Mouse (Mus musculus) bone marrow, adult 2 months (tissue): ENCODE results near the gene Atg2b.

Experiments
- CTCF ChIP-seq: fragments of 200-500 bp; IDR thresholded peaks from 2 replicates; pipeline ENCODE4 v1.5.1; 2011; ENCODE audit warnings: low read length, control low read depth; ENCODE audit not compliant: control insufficient read depth, insufficient read depth
- POLR2A ChIP-seq: fragments of 200-500 bp; IDR thresholded peaks from 2 replicates; pipeline ENCODE4 v1.6.1; 2011; ENCODE audit warnings: low read depth, mild to moderate bottlenecking, control low read depth, low read length, borderline replicate concordance; ENCODE audit not compliant: control insufficient read depth

- TF ChIP-seq CTCF (no peak), POLR2A (no peak)
Measured at GRCm38 (mm10) chr12:105572622-105573021, 112.4 kb downstream of the Atg2b start.
